ENCODE assay signal across 8 mouse cellular contexts in genomic region chr7:16312672-16313311, GRCm38 (mm10). TPM values are rescaled to one million over a fixed set of nuclear protein-coding genes. Genes with fewer than 3 reads are reported as not detected.
DNase-seq lines count a peak whose midpoint lies in the region; ATAC-seq and TF ChIP-seq lines count a peak whose summit lies in the region.

No protein-coding gene starts in this region.

- H3K27ac ChIP-seq in MEL (ENCODE audit: control insufficient read depth, low read depth, low read length) = no peak overlapping the region
- peak overlapping the region; percentile 94 for H3K27ac ChIP-seq in bone marrow, adult 2 months (ENCODE audit: control insufficient read depth, insufficient read depth, low read depth, low read length, poor library complexity)
- H3K27ac ChIP-seq in heart, postnatal 0 days (ENCODE audit: low read depth) = peak overlapping the region; percentile 99
- peak overlapping the region; percentile 91 for H3K27ac ChIP-seq in spleen, adult 2 months (ENCODE audit: insufficient read depth, low read length)

- H3K9ac ChIP-seq in MEL (ENCODE audit: control insufficient read depth, low read depth, low read length, poor library complexity, severe bottlenecking) = peak overlapping the region; percentile 88
- peak overlapping the region; percentile 82 for H3K9ac ChIP-seq in heart, postnatal 0 days (replicated peaks; ENCODE audit: low read depth, low read length)

- TF ChIP-seq CTCF in MEL (IDR thresholded peaks at IDR 0.05 in 2 of 3, conservative IDR thresholded peaks at IDR 0.05 in 1 of 3; ENCODE audit: control insufficient read depth in 1 of 3, insufficient read depth in 1 of 3, low read depth in 2 of 3, low read length in 3 of 3, poor library complexity in 1 of 3, severe bottlenecking in 1 of 3) = no peak
- no peak for TF ChIP-seq CTCF in bone marrow, adult 2 months (IDR thresholded peaks at IDR 0.05; ENCODE audit: control insufficient read depth, insufficient read depth, low read length)
- no peak for TF ChIP-seq CTCF in heart, postnatal 0 days (IDR thresholded peaks at IDR 0.05; ENCODE audit: low read depth)
- no peak for TF ChIP-seq CTCF in spleen, adult 2 months (IDR thresholded peaks at IDR 0.05; ENCODE audit: extremely low read depth, insufficient read depth, insufficient read length, insufficient replicate concordance)

- peaks cover 4 to 11% of the 10 kb centered on the region in 2 experiments; a peak in 3 of 4 replicates for H3K4me1 ChIP-seq in MEL (ENCODE audit: control insufficient read depth in 1 of 2, insufficient read depth in 2 of 2, low read length in 2 of 2)
- peaks cover 10% of the 10 kb centered on the region for H3K4me1 ChIP-seq in bone marrow, adult 2 months (ENCODE audit: control insufficient read depth, insufficient read depth, low read length)
- H3K4me1 ChIP-seq in heart, postnatal 0 days (ENCODE audit: control insufficient read depth, insufficient read depth) = peaks cover 7% of the 10 kb centered on the region; the same call in 1 of the 2 replicates
- peaks cover 35% of the 10 kb centered on the region for H3K4me1 ChIP-seq in spleen, adult 2 months (ENCODE audit: control insufficient read depth, insufficient read depth, insufficient read length)

- H3K36me3 ChIP-seq in MEL (ENCODE audit: control insufficient read depth in 1 of 2, insufficient read depth in 2 of 2, low read length in 2 of 2) = peaks cover 0 to 5% of the 10 kb centered on the region in 2 experiments; a peak in 2 of 4 replicates
- peaks cover 11% of the 10 kb centered on the region for H3K36me3 ChIP-seq in heart, postnatal 0 days (replicated peaks; ENCODE audit: control insufficient read depth, insufficient read depth, low read length)
- peaks cover 9% of the 10 kb centered on the region for H3K36me3 ChIP-seq in spleen, adult 2 months (ENCODE audit: control insufficient read depth, insufficient read depth, low read length)

- TF ChIP-seq POLR2A in MEL (IDR thresholded peaks at IDR 0.05; ENCODE audit: control insufficient read depth in 1 of 2, insufficient read depth in 1 of 2, low read depth in 1 of 2, low read length in 2 of 2, poor library complexity in 1 of 2) = no peak
- TF ChIP-seq POLR2A in bone marrow, adult 2 months (IDR thresholded peaks at IDR 0.05; ENCODE audit: borderline replicate concordance, control insufficient read depth, low read depth, low read length) = 0 out of 2 replicates have a peak, but pooled peaks have one; percentile 42
- TF ChIP-seq POLR2A in spleen, adult 2 months (IDR thresholded peaks at IDR 0.05; ENCODE audit: low read depth, low read length) = no peak

- ATAC-seq in erythroblast, adult 5-6 weeks (replicated peaks; ENCODE audit: low FRiP score, poor library complexity, severe bottlenecking) = 0 out of 2 replicates have a peak, but pooled peaks have one; percentile 13
- ATAC-seq in heart, postnatal 0 days (ENCODE audit: insufficient read depth, low read depth) = peak; percentile 40
- peak; percentile 9 for ATAC-seq in megakaryocyte progenitor cell, adult 5-6 weeks (replicated peaks; ENCODE audit: poor library complexity)
- no peak for ATAC-seq in activated CD4-positive, CD25-positive, alpha-beta regulatory T cell, adult 4 months

- peak; percentile 61 for DNase-seq in MEL (ENCODE audit: low read depth, low spot score)
- DNase-seq in heart, postnatal 0 days (ENCODE audit: low spot score) = peak; percentile 82
- peak; percentile 71 to 78 for DNase-seq in kidney, postnatal 36 days
- DNase-seq in spleen, adult 2 months (ENCODE audit: low read depth in 1 of 2, low spot score in 2 of 2) = peak in 1 of 2 experiments; percentile 58

- H3K4me2 ChIP-seq in heart, postnatal 0 days (ENCODE audit: low read depth, low read length) = peak overlapping the region; percentile 82

- TF ChIP-seq RAD21 in MEL (IDR thresholded peaks at IDR 0.05; ENCODE audit: low read depth, low read length) = no peak

- 2% methylated on average over 12 of the region's 12 CpGs for WGBS in bone marrow, adult 2 months
- WGBS in heart, postnatal 0 days = under 1% methylated on average over 12 of the region's 12 CpGs
- WGBS in spleen, adult 2 months = 1% methylated on average over 12 of the region's 12 CpGs

- no peaks in the 10 kb centered on the region for H3K27me3 ChIP-seq in MEL (ENCODE audit: control insufficient read depth in 1 of 2, insufficient read depth in 2 of 2, low read length in 2 of 2)
- no peaks in the 10 kb centered on the region for H3K27me3 ChIP-seq in heart, postnatal 0 days (ENCODE audit: control insufficient read depth, insufficient read depth, low read length)
- peaks cover 5% of the 10 kb centered on the region; the same call in 1 of the 2 replicates for H3K27me3 ChIP-seq in spleen, adult 2 months (ENCODE audit: control insufficient read depth, insufficient read depth, low read length)

- H3K4me3 ChIP-seq in MEL (ENCODE audit: control insufficient read depth in 1 of 2, insufficient read depth in 1 of 2, low read depth in 2 of 2, low read length in 2 of 2) = peak overlapping the region; percentile 65 to 87
- H3K4me3 ChIP-seq in bone marrow, adult 2 months (replicated peaks; ENCODE audit: control insufficient read depth, low read depth, low read length) = peak overlapping the region; percentile 79
- peak overlapping the region; percentile 75 for H3K4me3 ChIP-seq in heart, postnatal 0 days (ENCODE audit: low read depth, low read length)
- peak overlapping the region; percentile 88 for H3K4me3 ChIP-seq in spleen, adult 2 months (ENCODE audit: extremely low read depth, insufficient read depth, insufficient read length)

- no peak for TF ChIP-seq EP300 in MEL (IDR thresholded peaks at IDR 0.05; ENCODE audit: low read depth in 1 of 2, low read length in 2 of 2)
- peak; percentile 33; the same call in 1 of the 2 replicates for TF ChIP-seq EP300 in heart, postnatal 0 days (IDR thresholded peaks at IDR 0.05; ENCODE audit: low read depth)

- H3K79me2 ChIP-seq in MEL (ENCODE audit: control insufficient read depth, insufficient read depth, low read length, poor library complexity) = peaks cover 14% of the 10 kb centered on the region

- no peaks in the 10 kb centered on the region for H3K9me3 ChIP-seq in MEL (replicated peaks; ENCODE audit: insufficient read depth, low read length)
- no peaks in the 10 kb centered on the region for H3K9me3 ChIP-seq in heart, postnatal 0 days (replicated peaks; ENCODE audit: control insufficient read depth, low read length)

RNA-seq across cellular contexts. Expression of gene Bbc3, which starts 4.6 kb away (rescaled TPM):
- total RNA-seq in MEL (2012; rRNA removed) = 2.9 and 4.4 TPM in 2 replicates
- 1 to 10 TPM in 1 of 2 experiments, not detected in 1; 9.3 TPM for polyA plus RNA-seq in MEL (2012; ENCODE audit: insufficient read depth in 1 of 2, insufficient read length in 2 of 2, low read depth in 1 of 2, low replicate concordance in 2 of 2, missing spikeins in 1 of 2)
- 4.4 and 9.2 TPM in 2 replicates for polyA plus RNA-seq in bone marrow, adult 2 months (2011; ENCODE audit: insufficient read depth, insufficient read length, low replicate concordance, missing spikeins)
- 2.3 TPM in 1 of 2 replicates, not detected in the other for total RNA-seq in erythroblast, adult 5-6 weeks (2015; ENCODE audit: low replicate concordance)
- 1.5 and 7.5 TPM in 2 replicates for total RNA-seq in erythroblast, adult 5-6 weeks (2017; ENCODE audit: low replicate concordance)
- 7.3 and 14.6 TPM in 2 replicates for total RNA-seq in heart, postnatal 0 days (2014; rRNA removed; ENCODE audit: low replicate concordance)
- 5.6 and 6.6 TPM in 2 replicates for polyA plus RNA-seq in heart, postnatal 0 days (2015; fragmentation: Nextera tagmentation; extraction: Ambion mirVana)
- total RNA-seq in megakaryocyte progenitor cell, adult 5-6 weeks (2015) = 0.25 and 1.8 TPM in 2 replicates
- 0.84 and 1.2 TPM in 2 replicates for total RNA-seq in megakaryocyte progenitor cell, adult 5-6 weeks (2017)
- 22.9 and 45.7 TPM in 2 replicates for polyA plus RNA-seq in spleen, adult 2 months (2012; rRNA removed)
- 1 to 10 TPM in 1 of 2 experiments, under 1 TPM in 1; 0.43 to 1.5 TPM for polyA plus RNA-seq in activated CD4-positive, CD25-positive, alpha-beta regulatory T cell, adult 4 months (2017; shearing (Covaris generic))

RNA-seq across cellular contexts. Expression of gene Ccdc9, which starts 26.2 kb away (rescaled TPM):
- 57.4 and 63.6 TPM in 2 replicates for total RNA-seq in MEL (2012; rRNA removed)
- 10 to 100 TPM in 1 of 2 experiments, not detected in 1; 97.1 TPM for polyA plus RNA-seq in MEL (2012; ENCODE audit: insufficient read depth in 1 of 2, insufficient read length in 2 of 2, low read depth in 1 of 2, low replicate concordance in 2 of 2, missing spikeins in 1 of 2)
- polyA plus RNA-seq in bone marrow, adult 2 months (2011; ENCODE audit: insufficient read depth, insufficient read length, low replicate concordance, missing spikeins) = 108 and 194 TPM in 2 replicates
- total RNA-seq in erythroblast, adult 5-6 weeks (2015; ENCODE audit: low replicate concordance) = 2.5 and 9.4 TPM in 2 replicates
- total RNA-seq in erythroblast, adult 5-6 weeks (2017; ENCODE audit: low replicate concordance) = 17.7 and 30.0 TPM in 2 replicates
- 5.7 and 43.7 TPM in 2 replicates for total RNA-seq in heart, postnatal 0 days (2014; rRNA removed; ENCODE audit: low replicate concordance)
- 4.7 and 7.2 TPM in 2 replicates for polyA plus RNA-seq in heart, postnatal 0 days (2015; fragmentation: Nextera tagmentation; extraction: Ambion mirVana)
- 17.3 and 19.8 TPM in 2 replicates for total RNA-seq in megakaryocyte progenitor cell, adult 5-6 weeks (2015)
- 87.9 and 99.6 TPM in 2 replicates for total RNA-seq in megakaryocyte progenitor cell, adult 5-6 weeks (2017)
- 32.4 and 33.3 TPM in 2 replicates for polyA plus RNA-seq in spleen, adult 2 months (2012; rRNA removed)
- polyA plus RNA-seq in activated CD4-positive, CD25-positive, alpha-beta regulatory T cell, adult 4 months (2017; shearing (Covaris generic)) = 10 to 100 TPM; 11.1 to 11.2 TPM

RNA-seq across cellular contexts. Expression of gene Inafm1, which starts 39.4 kb away (rescaled TPM):
- total RNA-seq in MEL (2012; rRNA removed) = 38.0 and 50.7 TPM in 2 replicates
- 10 to 100 TPM in 1 of 2 experiments, not detected in 1; 87.6 TPM for polyA plus RNA-seq in MEL (2012; ENCODE audit: insufficient read depth in 1 of 2, insufficient read length in 2 of 2, low read depth in 1 of 2, low replicate concordance in 2 of 2, missing spikeins in 1 of 2)
- 19.8 and 23.6 TPM in 2 replicates for polyA plus RNA-seq in bone marrow, adult 2 months (2011; ENCODE audit: insufficient read depth, insufficient read length, low replicate concordance, missing spikeins)
- not detected in 2 replicates for total RNA-seq in erythroblast, adult 5-6 weeks (2015; ENCODE audit: low replicate concordance)
- 2.0 and 4.3 TPM in 2 replicates for total RNA-seq in erythroblast, adult 5-6 weeks (2017; ENCODE audit: low replicate concordance)
- total RNA-seq in heart, postnatal 0 days (2014; rRNA removed; ENCODE audit: low replicate concordance) = 9.8 and 10.7 TPM in 2 replicates
- 7.7 and 9.6 TPM in 2 replicates for polyA plus RNA-seq in heart, postnatal 0 days (2015; fragmentation: Nextera tagmentation; extraction: Ambion mirVana)
- total RNA-seq in megakaryocyte progenitor cell, adult 5-6 weeks (2015) = 5.0 and 11.3 TPM in 2 replicates
- total RNA-seq in megakaryocyte progenitor cell, adult 5-6 weeks (2017) = 5.2 and 6.8 TPM in 2 replicates
- polyA plus RNA-seq in spleen, adult 2 months (2012; rRNA removed) = 33.7 and 53.6 TPM in 2 replicates
- polyA plus RNA-seq in activated CD4-positive, CD25-positive, alpha-beta regulatory T cell, adult 4 months (2017; shearing (Covaris generic)) = 1 to 10 TPM; 1.8 to 2.8 TPM

RNA-seq across cellular contexts. Expression of gene C5ar1, which starts 53.5 kb away (rescaled TPM):
- not detected in 2 replicates for total RNA-seq in MEL (2012; rRNA removed)
- not detected for polyA plus RNA-seq in MEL (2012; ENCODE audit: insufficient read depth in 1 of 2, insufficient read length in 2 of 2, low read depth in 1 of 2, low replicate concordance in 2 of 2, missing spikeins in 1 of 2)
- polyA plus RNA-seq in bone marrow, adult 2 months (2011; ENCODE audit: insufficient read depth, insufficient read length, low replicate concordance, missing spikeins) = 9.0 and 17.2 TPM in 2 replicates
- total RNA-seq in erythroblast, adult 5-6 weeks (2015; ENCODE audit: low replicate concordance) = 7.7 and 15.7 TPM in 2 replicates
- total RNA-seq in erythroblast, adult 5-6 weeks (2017; ENCODE audit: low replicate concordance) = 2.6 and 7.1 TPM in 2 replicates
- total RNA-seq in heart, postnatal 0 days (2014; rRNA removed; ENCODE audit: low replicate concordance) = 2.0 and 3.3 TPM in 2 replicates
- 1.9 and 2.2 TPM in 2 replicates for polyA plus RNA-seq in heart, postnatal 0 days (2015; fragmentation: Nextera tagmentation; extraction: Ambion mirVana)
- total RNA-seq in megakaryocyte progenitor cell, adult 5-6 weeks (2015) = 2.4 and 4.0 TPM in 2 replicates
- 0.57 and 1.2 TPM in 2 replicates for total RNA-seq in megakaryocyte progenitor cell, adult 5-6 weeks (2017)
- polyA plus RNA-seq in spleen, adult 2 months (2012; rRNA removed) = 7.5 and 11.0 TPM in 2 replicates
- not detected for polyA plus RNA-seq in activated CD4-positive, CD25-positive, alpha-beta regulatory T cell, adult 4 months (2017; shearing (Covaris generic))
